Mouse (Mus musculus) lung, postnatal 0 days (tissue): ENCODE measurements around the gene Sez6l. TPM values are rescaled to one million over a fixed set of nuclear protein-coding genes. Genes with fewer than 3 reads are reported as not detected.

Experiments used
- ATAC-seq: fragments of 200-750 bp; cut with Nextera tagmentation; 2 replicates; pipeline ENCODE4 v1.8.0; 2017; ENCODE audit warnings: moderate library complexity
- DNase-seq: peaks from one replicate; pipeline ENCODE4 v3.0.0-alpha.2; 2016; ENCODE audit warnings: low spot score
- H3K27ac ChIP-seq: fragments of 300-500 bp; sonication (generic); 2 replicates; pipeline ENCODE4 v1.5.1; 2014; ENCODE audit warnings: antibody characterized with exemption, mild to moderate bottlenecking, low read length, mixed read lengths
- H3K27me3 ChIP-seq: fragments of 300-500 bp; sonication (generic); replicated peaks from 2 replicates; pipeline ENCODE4 v1.6.1; 2014; ENCODE audit warnings: low read length, mixed read lengths; ENCODE audit not compliant: insufficient read depth
- H3K36me3 ChIP-seq: fragments of 300-500 bp; sonication (generic); 2 replicates; pipeline ENCODE4 v1.6.1; 2014; ENCODE audit warnings: low read length, mixed read lengths; ENCODE audit not compliant: insufficient read depth
- H3K4me1 ChIP-seq: fragments of 300-500 bp; sonication (generic); 2 replicates; pipeline ENCODE4 v1.6.1; 2014; ENCODE audit warnings: antibody characterized with exemption, low read depth, low read length, mixed read lengths; ENCODE audit not compliant: insufficient read depth
- H3K4me2 ChIP-seq: fragments of 300-500 bp; sonication (generic); replicated peaks from 2 replicates; pipeline ENCODE4 v1.6.1; 2014; ENCODE audit warnings: low read depth, mild to moderate bottlenecking, low read length, moderate library complexity, mixed read lengths
- H3K4me3 ChIP-seq: fragments of 300-500 bp; sonication (generic); 2 replicates; pipeline ENCODE4 v1.5.1; 2014; ENCODE audit warnings: low read depth, low read length
- H3K9ac ChIP-seq: fragments of 300-500 bp; sonication (generic); replicated peaks from 2 replicates; pipeline ENCODE4 v1.6.1; 2014; ENCODE audit warnings: low read depth, mild to moderate bottlenecking
- H3K9me3 ChIP-seq: fragments of 300-500 bp; sonication (generic); 2 replicates; pipeline ENCODE4 v1.6.1; 2016; ENCODE audit warnings: low read length, mixed read lengths
- CTCF ChIP-seq: IDR thresholded peaks from 2 replicates; pipeline ENCODE4 v1.5.1; 2016; ENCODE audit warnings: antibody characterized with exemption, mild to moderate bottlenecking
- EP300 ChIP-seq: IDR thresholded peaks from 2 replicates; pipeline ENCODE4 v1.6.1; 2016; ENCODE audit warnings: antibody characterized with exemption, mild to moderate bottlenecking, control low read depth
- WGBS: fragments of 180-500 bp; shearing (Covaris S2); extraction: QIAGEN DNeasy Blood & Tissue Kit; methylation state at CpG from one replicate; pipeline ENCODE4 v1.1.7; 2014; 5-methylcytosine and 5-hydroxymethylcytosine counted together
- polyA plus RNA-seq: library from polyadenylated mRNA; unstranded; fragments of >200 nt; fragmentation: Nextera tagmentation; extraction: Ambion mirVana; gene quantifications from 2 replicates; pipeline ENCODE4 v1.2.1, GENCODE M21; 2015

The Sez6l gene
- polyA plus RNA-seq, 1 experiment from 2014 or later = 0.11 TPM

- 11% methylated on average over 19 of the region's 19 CpGs for WGBS
Measured at GRCm38 (mm10) chr5:112411514-112412335, 165.3 kb downstream of the Sez6l start.

DNA sequence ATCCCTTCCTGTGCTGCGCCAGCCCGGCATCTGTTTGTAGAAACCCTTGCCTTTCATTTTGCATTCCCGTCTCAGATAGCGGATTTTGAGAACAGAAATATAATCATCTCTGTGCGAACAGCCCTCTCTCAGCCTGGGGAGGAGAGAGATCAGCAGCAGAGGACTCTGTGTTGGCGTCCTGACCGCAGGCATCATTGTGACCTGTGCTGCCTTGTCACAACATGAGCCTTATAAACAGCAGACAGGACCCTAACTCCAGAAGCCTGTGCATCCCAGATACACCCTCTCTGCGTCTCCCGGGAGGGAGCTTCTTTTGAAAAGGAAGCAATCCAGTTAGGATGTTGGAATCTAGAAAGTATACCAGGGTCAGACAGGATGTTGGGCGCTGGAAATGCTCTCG, 165.9 kb downstream of the Sez6l start:
- TF ChIP-seq EP300 (no peak), CTCF (no peak)
- H3K36me3 ChIP-seq = no peaks in the 10 kb centered on the region
- no peak for DNase-seq
- H3K27ac ChIP-seq = no peak overlapping the region
- no peaks in the 10 kb centered on the region for H3K27me3 ChIP-seq
- H3K4me2 ChIP-seq = no peak overlapping the region
- no peaks in the 10 kb centered on the region for H3K4me1 ChIP-seq
- ATAC-seq = no peak
- no peak overlapping the region for H3K9ac ChIP-seq
- 26% methylated on average over 11 of the region's 11 CpGs for WGBS
- no peak overlapping the region for H3K4me3 ChIP-seq
- H3K9me3 ChIP-seq = no peaks in the 10 kb centered on the region; the same call in 1 of the 2 replicates

More at GRCm38 (mm10) chr5:112411514-112412335, 165.3 kb downstream of the Sez6l start:
- ATAC-seq = no peak
- no peak for TF ChIP-seq EP300
- no peaks in the 10 kb centered on the region for H3K27me3 ChIP-seq
- no peaks in the 10 kb centered on the region for H3K4me1 ChIP-seq
- H3K4me3 ChIP-seq = no peak overlapping the region
- peak; percentile 15 for DNase-seq
- no peaks in the 10 kb centered on the region for H3K36me3 ChIP-seq
- H3K4me2 ChIP-seq = no peak overlapping the region
- no peak overlapping the region for H3K9ac ChIP-seq
- H3K9me3 ChIP-seq = no peaks in the 10 kb centered on the region; the same call in 1 of the 2 replicates
- no peak overlapping the region for H3K27ac ChIP-seq

DNA sequence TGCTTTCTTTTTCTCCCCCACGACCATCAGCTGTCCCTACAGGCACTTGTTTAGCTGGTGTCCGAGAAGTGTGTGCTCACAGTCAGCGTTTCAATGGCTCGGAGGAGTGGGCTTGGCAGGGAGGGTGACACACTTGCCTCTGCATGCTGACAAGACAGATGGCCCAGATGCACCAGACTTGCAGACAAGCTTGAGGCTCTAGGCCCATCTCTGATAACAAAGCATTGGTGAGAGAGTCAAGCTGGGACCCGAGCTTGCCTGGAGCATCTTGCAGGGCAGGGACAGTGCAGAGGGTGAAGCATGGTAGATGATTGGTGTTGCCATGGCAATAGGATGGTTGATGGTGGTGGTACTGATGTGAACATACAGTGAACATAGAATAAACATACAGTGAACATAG, 167.7 kb downstream of the Sez6l start:
- Histone ChIP-seq H3K9me3 (no peaks in the 10 kb centered on the region; the same call in 1 of the 2 replicates), H3K9ac (no peak overlapping the region), H3K27me3 (no peaks in the 10 kb centered on the region), H3K4me1 (no peaks in the 10 kb centered on the region), H3K27ac (no peak overlapping the region), H3K36me3 (no peaks in the 10 kb centered on the region), H3K4me3 (no peak overlapping the region), H3K4me2 (no peak overlapping the region)
- DNase-seq (peak; percentile 31), ATAC-seq (no peak)
- TF ChIP-seq EP300 (no peak), CTCF (no peak)
- 40% methylated on average over 5 of the region's 5 CpGs for WGBS

- Histone ChIP-seq H3K36me3 (no peaks in the 10 kb centered on the region), H3K9me3 (no peaks in the 10 kb centered on the region), H3K4me2 (no peak overlapping the region), H3K9ac (no peak overlapping the region), H3K4me3 (no peak overlapping the region), H3K27me3 (no peaks in the 10 kb centered on the region), H3K27ac (no peak overlapping the region), H3K4me1 (no peaks in the 10 kb centered on the region)
- ATAC-seq = no peak
- 31% methylated on average over 3 of the region's 3 CpGs for WGBS
- no peak for TF ChIP-seq EP300
- TF ChIP-seq CTCF = no peak
- DNase-seq = no peak
Measured at GRCm38 (mm10) chr5:112406017-112406416, 171.0 kb downstream of the Sez6l start.

DNA sequence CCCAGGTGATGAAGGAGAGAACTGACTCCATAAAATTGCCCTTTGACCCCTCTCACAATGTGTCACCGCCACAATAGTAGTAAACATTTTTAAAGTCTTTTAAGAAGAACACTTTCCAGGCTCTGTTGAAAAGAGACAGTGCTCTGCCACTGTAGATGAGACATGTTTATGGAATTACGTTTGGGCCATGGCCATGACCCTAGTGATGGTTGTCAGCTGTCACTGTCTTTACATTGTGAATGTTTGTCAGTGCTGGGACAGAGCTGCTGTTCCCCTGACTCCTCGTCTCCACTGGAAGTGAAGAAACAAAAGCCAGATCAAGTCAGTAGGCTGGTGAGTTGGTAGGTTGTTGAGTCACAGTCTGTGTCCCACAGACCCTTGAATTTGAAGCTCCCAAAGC, 174.5 kb downstream of the Sez6l start:
- WGBS = 37% methylated on average over 3 of the region's 3 CpGs
- TF ChIP-seq CTCF = no peak
- no peak for TF ChIP-seq EP300

GRCm38 (mm10) chr5:112399284-112399683, 177.7 kb downstream of the Sez6l start:
- DNase-seq = peak; percentile 11
- no peak overlapping the region for H3K27ac ChIP-seq
- WGBS = 60% methylated on average over 10 of the region's 10 CpGs
- no peak for TF ChIP-seq CTCF
- TF ChIP-seq EP300 = no peak
- H3K4me1 ChIP-seq = no peaks in the 10 kb centered on the region
- no peak overlapping the region for H3K9ac ChIP-seq
- peaks cover 8% of the 10 kb centered on the region; the same call in 1 of the 2 replicates for H3K27me3 ChIP-seq
- no peaks in the 10 kb centered on the region for H3K9me3 ChIP-seq
- no peak overlapping the region for H3K4me3 ChIP-seq
- no peak overlapping the region for H3K4me2 ChIP-seq
- H3K36me3 ChIP-seq = no peaks in the 10 kb centered on the region
- ATAC-seq = no peak

More for the DNA sequence above, 174.5 kb downstream of the Sez6l start:
- Histone ChIP-seq H3K36me3 (no peaks in the 10 kb centered on the region), H3K27ac (no peak overlapping the region), H3K9me3 (no peaks in the 10 kb centered on the region), H3K4me3 (no peak overlapping the region), H3K27me3 (no peaks in the 10 kb centered on the region), H3K4me2 (no peak overlapping the region), H3K4me1 (no peaks in the 10 kb centered on the region), H3K9ac (no peak overlapping the region)
- ATAC-seq (peak; percentile 85), DNase-seq (peak; percentile 80)
